Mouse (Mus musculus): ENCODE data around the gene Car5a.

- TF ChIP-seq CTCF (IDR thresholded peaks at IDR 0.05; ENCODE audit: low read depth, low read length) (no peak), POLR2A (IDR thresholded peaks at IDR 0.05; ENCODE audit: borderline replicate concordance, low read depth, low read length) (no peak)
These were observed 46.2 kb downstream of the Car5a start for GRCm38 (mm10) chr8:121898401-121898931.

All from bone marrow macrophage, adult 2 months (primary cell).